Mouse (Mus musculus) kidney, adult 2 months (tissue): ENCODE measurements around the gene Tcf12. TPM values are rescaled to one million over a fixed set of nuclear protein-coding genes. Genes with fewer than 3 reads are reported as not detected.

Source experiments
- DNase-seq: peaks from one replicate; pipeline ENCODE4 v3.0.0; 2021
- H3K27ac ChIP-seq: fragments of 200-500 bp; 2 replicates; pipeline ENCODE4 v1.5.1; 2012; ENCODE audit warnings: low read depth, low read length, control low read depth, inconsistent platforms; ENCODE audit not compliant: insufficient read depth
- H3K27me3 ChIP-seq: fragments of 200-500 bp; replicated peaks from 2 replicates; pipeline ENCODE4 v1.6.1; 2012; ENCODE audit warnings: mild to moderate bottlenecking, moderate library complexity, low read length, inconsistent platforms; ENCODE audit not compliant: control insufficient read depth, insufficient read depth
- H3K36me3 ChIP-seq: fragments of 200-500 bp; 2 replicates; pipeline ENCODE4 v1.6.1; 2012; ENCODE audit warnings: mild to moderate bottlenecking, moderate library complexity, low read length, inconsistent platforms; ENCODE audit not compliant: control insufficient read depth, insufficient read depth
- H3K4me1 ChIP-seq: fragments of 200-500 bp; 2 replicates; pipeline ENCODE4 v1.6.1; 2011; ENCODE audit warnings: low read length; ENCODE audit not compliant: control insufficient read depth, insufficient read depth
- H3K4me3 ChIP-seq: fragments of 200-500 bp; 2 replicates; pipeline ENCODE4 v1.5.1; 2011; ENCODE audit warnings: mild to moderate bottlenecking, low read depth, low read length, control low read depth; ENCODE audit not compliant: insufficient read depth
- CTCF ChIP-seq: fragments of 200-500 bp; conservative IDR thresholded peaks from 2 replicates; pipeline ENCODE4 v1.5.1; 2011; ENCODE audit warnings: low read depth, mild to moderate bottlenecking, control low read depth, low read length, moderate library complexity, mixed read lengths; ENCODE audit not compliant: insufficient read depth, insufficient read length
- POLR2A ChIP-seq: fragments of 200-500 bp; IDR thresholded peaks from one replicate; pipeline ENCODE4 v1.6.1; 2011; ENCODE audit warnings: low read depth, low read length, control low read depth
- WGBS: fragments of 180-500 bp; shearing (Covaris S2); methylation state at CpG from one replicate; pipeline ENCODE4 v1.1.7; 2018; 5-methylcytosine and 5-hydroxymethylcytosine counted together
- polyA plus RNA-seq: library from polyadenylated mRNA; depleted of rRNA; stranded (reverse); fragments of >200 nt; gene quantifications from 2 replicates; pipeline ENCODE4 v1.2.3, GENCODE M21; 2012; rRNA removed

The Tcf12 gene
- polyA plus RNA-seq, 1 experiment = 50.0 TPM

DNA sequence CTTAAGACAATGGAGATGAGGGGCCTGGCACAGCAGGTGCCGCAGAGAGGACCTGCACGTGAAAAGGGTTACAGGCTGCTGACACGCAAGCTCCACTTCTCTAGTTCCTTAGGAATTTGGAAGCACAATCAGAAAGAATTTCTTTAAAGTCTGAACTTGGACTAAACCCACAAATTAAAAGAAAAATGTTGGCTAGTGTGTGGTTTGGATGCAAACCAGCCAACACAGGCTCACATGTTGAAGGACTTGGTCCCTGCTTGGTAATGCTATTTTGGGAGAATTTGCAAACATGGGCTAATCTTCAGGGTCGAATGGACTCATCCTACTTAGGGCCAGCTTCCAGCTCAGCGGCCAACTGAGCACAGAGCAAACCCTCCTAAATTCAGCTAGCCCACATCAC lies 313.5 kb downstream of the Tcf12 start:
- no peaks in the 10 kb centered on the region for H3K36me3 ChIP-seq
- H3K4me1 ChIP-seq = peaks cover 5% of the 10 kb centered on the region
- H3K27me3 ChIP-seq = no peaks in the 10 kb centered on the region
- no peak overlapping the region for H3K4me3 ChIP-seq
- no peak for TF ChIP-seq CTCF
- no peak for TF ChIP-seq POLR2A
- peak; percentile 25 for DNase-seq
- peak overlapping the region; percentile 85 for H3K27ac ChIP-seq
- 63% methylated on average over 5 of the region's 5 CpGs for WGBS

Other genes starting within 250 kb of the Tcf12 start
- gene Zfp280d, start 163.0 kb upstream of the Tcf12 start, polyA plus RNA-seq = 7.6 and 8.2 TPM in 2 replicates